Mouse (Mus musculus) embryonic stem cell, embryonic (primary cell): ENCODE measurements around the gene Sema4d.

Experiments
- CTCF ChIA-PET, 4 experiments: fragments of 300-600 bp in 2 of 4; fragments of 350-600 bp in 2 of 4; sonication (Branson Sonifier 250); formaldehyde crosslinking; loops; one replicate each; lab custom pipeline; 2022; ENCODE audit warnings: inconsistent platforms in 2 of 4; lab: Charles Lee
- POLR2A ChIA-PET, 4 experiments: fragments of 300-600 bp in 2 of 4; fragments of 350-600 bp in 2 of 4; sonication (Branson Sonifier 250); formaldehyde crosslinking; loops; one replicate each; lab custom pipeline; 2022; ENCODE audit warnings: antibody characterized with exemption in 4 of 4, inconsistent platforms in 1 of 4; lab: Charles Lee

Sema4d gene

GRCm38 (mm10) chr13:51753168-51753465 lies 40.4 kb downstream of the Sema4d start:
- ChIA-PET POLR2A (interaction anchor here in 2 of 4 experiments (1.0 to 2.5 kb wide), 6 partner anchors 13 to 103 kb away, joined by 3 to 9 read pairs (median 4); no protein-coding TSS in a partner anchor), CTCF (interaction anchor here in 1 of 4 experiments (1.0 to 1.5 kb wide), 2 partner anchors 23 to 28 kb away, joined by 3 to 4 read pairs; no protein-coding TSS in a partner anchor)

- ChIA-PET CTCF (interaction anchor here in 2 of 4 experiments (1.2 to 1.5 kb wide), 2 partner anchors 23 to 79 kb away, joined by 3 to 4 read pairs; no protein-coding TSS in a partner anchor), POLR2A (interaction anchor here in 3 of 4 experiments (0.5 to 2.5 kb wide), 14 partner anchors 9 to 309 kb away, joined by 3 to 14 read pairs (median 4); partner anchors contain the start of gene Sema4d (in 1 of the 3))
Observed at GRCm38 (mm10) chr13:51752346-51753167, 41.0 kb downstream of the Sema4d start.

- CTCF ChIA-PET = interaction anchor here in 2 of 4 experiments (0.6 to 0.7 kb wide), 2 partner anchors 9 to 13 kb away, joined by 3 to 4 read pairs; no protein-coding TSS in a partner anchor
- POLR2A ChIA-PET = interaction anchor here in 2 of 4 experiments (0.6 to 2.3 kb wide), 7 partner anchors 8 to 1503 kb away, joined by 3 to 8 read pairs (median 3); partner anchors contain the start of genes Secisbp2 (in 1 of the 2) and Sema4d (in 1 of the 2)
Observed at GRCm38 (mm10) chr13:51749578-51750345, 43.8 kb downstream of the Sema4d start.

GRCm38 (mm10) chr13:51748009-51748552 lies 45.5 kb downstream of the Sema4d start:
- POLR2A ChIA-PET = interaction anchor here in 3 of 4 experiments (0.5 to 1.4 kb wide), 5 partner anchors 13 to 40 kb away, joined by 3 to 5 read pairs (median 5); no protein-coding TSS in a partner anchor
- CTCF ChIA-PET = interaction anchor here in 1 of 4 experiments (0.6 kb wide), 1 partner anchor 17 kb away, joined by 3 read pairs; no protein-coding TSS in a partner anchor

- POLR2A ChIA-PET = interaction anchor here in 1 of 4 experiments (0.7 to 1.2 kb wide), 4 partner anchors 9 to 24 kb away, joined by 3 to 5 read pairs (median 3); no protein-coding TSS in a partner anchor
- CTCF ChIA-PET = no interaction called here
Observed at GRCm38 (mm10) chr13:51747069-51747468, 46.5 kb downstream of the Sema4d start.

GRCm38 (mm10) chr13:51745862-51746261 lies 47.7 kb downstream of the Sema4d start:
- ChIA-PET POLR2A (interaction anchor here in 3 of 4 experiments (0.6 to 1.6 kb wide), 4 partner anchors 9 to 48 kb away, joined by 3 to 4 read pairs (median 3); partner anchors contain the start of gene Sema4d (in 1 of the 3)), CTCF (interaction anchor here in 1 of 4 experiments (1.0 kb wide), 1 partner anchor 8 kb away, joined by 3 read pairs; no protein-coding TSS in a partner anchor)

GRCm38 (mm10) chr13:51743855-51744254 lies 49.7 kb downstream of the Sema4d start:
- ChIA-PET POLR2A (interaction anchor here in 2 of 4 experiments (0.6 to 1.1 kb wide), 4 partner anchors 18 to 92 kb away, joined by 3 read pairs; partner anchors contain the start of gene Secisbp2 (in 1 of the 2)), CTCF (no interaction called here)

GRCm38 (mm10) chr13:51742551-51743052 lies 50.9 kb downstream of the Sema4d start:
- ChIA-PET CTCF (no interaction called here), POLR2A (interaction anchor here in 2 of 4 experiments (1.0 to 1.8 kb wide), 4 partner anchors 9 to 17 kb away, joined by 3 to 8 read pairs (median 4); no protein-coding TSS in a partner anchor)

- POLR2A ChIA-PET = interaction anchor here (0.7 to 3.2 kb wide), 10 partner anchors 9 to 461 kb away, joined by 3 to 9 read pairs (median 4); partner anchors contain the start of gene Sema4d (in 1 of the 4)
- CTCF ChIA-PET = interaction anchor here in 2 of 4 experiments (0.6 to 1.2 kb wide), 2 partner anchors 9 to 11 kb away, joined by 3 to 4 read pairs; no protein-coding TSS in a partner anchor
Observed at GRCm38 (mm10) chr13:51740776-51741175, 52.8 kb downstream of the Sema4d start.

- CTCF ChIA-PET = interaction anchor here in 1 of 4 experiments (0.5 kb wide), 1 partner anchor 89 kb away, joined by 4 read pairs; no protein-coding TSS in a partner anchor
Observed at GRCm38 (mm10) chr13:51739713-51740112, 53.8 kb downstream of the Sema4d start.

GRCm38 (mm10) chr13:51738531-51739117 lies 54.9 kb downstream of the Sema4d start:
- ChIA-PET POLR2A (interaction anchor here in 2 of 4 experiments (1.0 to 3.9 kb wide), 6 partner anchors 10 to 33 kb away, joined by 3 to 14 read pairs (median 6); no protein-coding TSS in a partner anchor), CTCF (interaction anchor here in 1 of 4 experiments (0.5 kb wide), 1 partner anchor 516 kb away, joined by 4 read pairs; no protein-coding TSS in a partner anchor)

More at GRCm38 (mm10) chr13:51739713-51740112, 53.8 kb downstream of the Sema4d start:
- POLR2A ChIA-PET = interaction anchor here in 2 of 4 experiments (1.0 to 3.9 kb wide), 4 partner anchors 12 to 23 kb away, joined by 3 to 14 read pairs (median 8); no protein-coding TSS in a partner anchor

GRCm38 (mm10) chr13:51737949-51738513 lies 55.5 kb downstream of the Sema4d start:
- ChIA-PET CTCF (no interaction called here), POLR2A (interaction anchor here in 3 of 4 experiments (0.5 to 3.9 kb wide), 12 partner anchors 9 to 87 kb away, joined by 3 to 14 read pairs (median 4); partner anchors contain the start of gene Secisbp2 (in 1 of the 3))

GRCm38 (mm10) chr13:51737033-51737948 lies 56.3 kb downstream of the Sema4d start:
- CTCF ChIA-PET = interaction anchor here in 2 of 4 experiments (0.6 to 1.2 kb wide), 4 partner anchors 8 to 798 kb away, joined by 3 to 4 read pairs (median 3); no protein-coding TSS in a partner anchor
- POLR2A ChIA-PET = interaction anchor here (0.5 to 3.9 kb wide), 22 partner anchors 8 to 919 kb away, joined by 3 to 14 read pairs (median 3); partner anchors contain the start of gene Secisbp2 (in 1 of the 4)

- ChIA-PET CTCF (interaction anchor here in 2 of 4 experiments (0.6 to 1.2 kb wide), 3 partner anchors 7 to 799 kb away, joined by 3 to 4 read pairs (median 3); no protein-coding TSS in a partner anchor), POLR2A (interaction anchor here (0.6 to 3.9 kb wide), 14 partner anchors 8 to 87 kb away, joined by 3 to 14 read pairs (median 4); no protein-coding TSS in a partner anchor)
Observed at GRCm38 (mm10) chr13:51736007-51736911, 57.3 kb downstream of the Sema4d start.
